Mouse (Mus musculus) liver, adult 2 months (tissue): ENCODE results near the gene Nck2.

Source experiments
- CTCF ChIP-seq: fragments of 200-500 bp; IDR thresholded peaks from 2 replicates; pipeline ENCODE4 v1.5.1; 2011; ENCODE audit warnings: low read depth, low read length, control low read depth
- POLR2A ChIP-seq: fragments of 200-500 bp; IDR thresholded peaks from 2 replicates; pipeline ENCODE4 v1.6.1; 2011; ENCODE audit warnings: low read length, control low read depth; ENCODE audit not compliant: insufficient read depth; ENCODE audit errors: extremely low read depth

DNA sequence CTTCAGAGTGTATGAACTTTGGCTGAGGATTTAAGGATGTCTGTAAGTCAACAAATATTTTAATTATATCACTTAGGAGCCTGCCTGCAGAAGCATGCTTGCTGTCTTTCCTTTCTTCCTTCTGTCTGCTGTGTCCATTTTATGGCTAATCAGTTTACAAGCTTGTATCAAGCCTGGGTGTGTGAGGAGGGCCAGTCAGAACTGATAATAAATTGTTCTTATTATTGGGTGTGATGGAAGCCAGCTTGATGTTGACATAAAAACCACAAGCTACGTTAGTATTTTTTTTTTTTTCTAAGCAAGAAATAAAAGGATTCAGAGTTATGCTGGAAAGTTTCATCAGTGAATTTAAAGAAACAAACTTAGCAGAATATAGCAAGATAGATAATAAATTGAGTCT lies 10.8 kb downstream of the Nck2 start:
- TF ChIP-seq CTCF (no peak), POLR2A (no peak)
